Mouse (Mus musculus): ENCODE measurements around the gene Gk2. TPM values are rescaled to one million over a fixed set of nuclear protein-coding genes. Genes with fewer than 3 reads are reported as not detected.

Gene Gk2
- total RNA-seq (2023) = not detected

DNA sequence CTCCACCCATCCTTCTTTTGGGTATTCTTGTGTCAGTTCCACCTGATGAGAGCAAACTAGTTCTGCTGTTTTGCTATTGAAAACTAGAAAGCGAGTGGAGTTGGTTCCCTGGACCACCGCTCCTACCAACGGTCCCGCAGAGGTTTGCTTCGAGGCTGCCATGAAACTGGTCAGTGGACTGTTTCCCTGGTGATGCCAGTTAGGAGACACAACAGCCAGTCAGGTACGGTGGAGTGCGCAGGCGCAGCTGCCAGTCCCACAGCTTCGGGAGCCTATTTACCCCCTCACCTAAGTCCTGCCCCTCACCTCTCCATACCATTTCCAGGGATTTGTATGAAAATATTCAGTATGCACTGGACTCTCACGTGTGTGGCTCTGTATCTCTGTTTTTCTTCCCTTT is at the start of gene Gk2:
Gk2 (minus strand) TSS at position 206 of the 400 bp plus-strand sequence.

Other genes with a start within 250 kb of the Gk2 start
- gene Naa11, start 64.6 kb downstream of the Gk2 start, total RNA-seq (2023) = not detected

All from B cell, adult 67 days (primary cell).